Mouse (Mus musculus) limb, embryonic 15.5 days (tissue): Measurements from ENCODE around the gene Cracr2b. TPM values are rescaled to one million over a fixed set of nuclear protein-coding genes. Genes with fewer than 3 reads are reported as not detected.
A peak's percentile ranks its signal among the peaks of the same experiment; 100 is the strongest.
"Not testable (repeated sequence)": the region's sequence is repeated elsewhere in the genome, so short reads cannot be mapped to it uniquely, and the experiment has no call there.

Source experiments
- ATAC-seq: fragments of 200-750 bp; cut with Nextera tagmentation; 2 replicates; pipeline ENCODE4 v1.8.0; 2017; ENCODE audit warnings: low read depth, moderate TSS enrichment; ENCODE audit not compliant: insufficient number of reproducible peaks, low FRiP score, low TSS enrichment
- H3K27ac ChIP-seq: fragments of 300-500 bp; sonication (generic); 2 replicates; pipeline ENCODE4 v1.5.1; 2015; ENCODE audit warnings: moderate library complexity, mild to moderate bottlenecking, inconsistent platforms
- H3K27me3 ChIP-seq: fragments of 300-500 bp; sonication (generic); 2 replicates; pipeline ENCODE4 v1.6.1; 2015; ENCODE audit warnings: inconsistent platforms
- H3K36me3 ChIP-seq: fragments of 300-500 bp; sonication (generic); 2 replicates; pipeline ENCODE4 v1.6.1; 2015; ENCODE audit warnings: inconsistent platforms
- H3K4me1 ChIP-seq: fragments of 300-500 bp; sonication (generic); 2 replicates; pipeline ENCODE4 v1.6.1; 2015; ENCODE audit warnings: inconsistent platforms
- H3K4me2 ChIP-seq: fragments of 300-500 bp; sonication (generic); 2 replicates; pipeline ENCODE4 v1.6.1; 2015; ENCODE audit warnings: mild to moderate bottlenecking, inconsistent platforms
- H3K4me3 ChIP-seq: fragments of 300-500 bp; sonication (generic); 2 replicates; pipeline ENCODE4 v1.5.1; 2015; ENCODE audit warnings: mild to moderate bottlenecking, inconsistent platforms
- H3K9ac ChIP-seq: fragments of 300-500 bp; sonication (generic); 2 replicates; pipeline ENCODE4 v1.6.1; 2015; ENCODE audit warnings: inconsistent platforms
- H3K9me3 ChIP-seq: fragments of 300-500 bp; sonication (generic); 2 replicates; pipeline ENCODE4 v1.6.1; 2016; ENCODE audit warnings: inconsistent platforms
- WGBS: fragments of 180-500 bp; shearing (Covaris S2); methylation state at CpG from one replicate; pipeline ENCODE4 v1.1.7; 2015; 5-methylcytosine and 5-hydroxymethylcytosine counted together
- polyA plus RNA-seq: library from polyadenylated mRNA; unstranded; fragments of >200 nt; fragmentation: Nextera tagmentation; extraction: Ambion mirVana; gene quantifications from 2 replicates; pipeline ENCODE4 v1.2.1, GENCODE M21; 2015

Cracr2b gene
- polyA plus RNA-seq, 1 experiment from 2014 or later, result 16.4 TPM

DNA sequence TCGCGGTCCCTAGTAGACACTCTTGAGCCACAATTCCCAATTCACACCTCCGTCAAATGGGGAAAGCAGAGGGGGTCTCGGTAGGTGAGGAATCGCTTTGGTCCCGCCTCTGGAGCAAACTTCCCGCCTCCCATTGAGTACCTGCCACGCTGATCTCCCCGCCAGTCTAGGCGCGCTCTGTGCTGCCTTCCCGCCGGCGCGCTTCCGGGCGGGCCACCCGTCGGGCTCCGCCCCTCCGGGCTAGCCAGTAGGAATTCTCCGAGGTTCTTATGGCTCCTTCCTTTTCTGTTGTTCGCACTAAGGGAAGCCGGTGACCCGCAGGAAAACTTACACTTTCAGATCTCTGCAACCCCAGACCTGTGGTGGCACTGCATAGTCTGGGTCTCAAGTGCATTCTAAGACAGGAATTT, 17.1 kb upstream of the Cracr2b start, which contains the start of gene Pidd1:
TSS of gene Pidd1 (minus strand) at position 198 of the 410 bp plus-strand sequence.
- Histone ChIP-seq H3K4me3 (peak within 1 kb of the TSS; percentile 45), H3K4me2 (peak within 1 kb of the TSS; percentile 81), H3K9ac (peak within 1 kb of the TSS; percentile 44), H3K27me3 (no peaks in the 10 kb centered on the region), H3K27ac (peak within 1 kb of the TSS; percentile 67), H3K9me3 (no peaks in the 10 kb centered on the region), H3K36me3 (peaks cover 33% of the 10 kb centered on the region), H3K4me1 (peaks cover 45% of the 10 kb centered on the region)
- WGBS, result 0% methylated on average over 25 of the region's 25 CpGs
- ATAC-seq, result peak; percentile 52; the same call in 1 of the 2 replicates

- not testable (repeated sequence) for H3K27ac ChIP-seq, H3K9me3 ChIP-seq, ATAC-seq, H3K9ac ChIP-seq, H3K4me2 ChIP-seq, H3K27me3 ChIP-seq, H3K4me3 ChIP-seq
- peaks cover 32% of the 10 kb centered on the region for H3K36me3 ChIP-seq
- 74% methylated on average over 3 of the region's 3 CpGs for WGBS
- peaks cover 42% of the 10 kb centered on the region for H3K4me1 ChIP-seq
Measured at GRCm38 (mm10) chr7:141446374-141446773, 14.5 kb upstream of the Cracr2b start.

GRCm38 (mm10) chr7:141447110-141447991, 13.5 kb upstream of the Cracr2b start, which contains the start of gene Rplp2:
Gene Rplp2 (plus strand): TSS chr7:141447370.
- peak; percentile 90 for ATAC-seq
- Histone ChIP-seq H3K27ac (peak within 1 kb of the TSS; percentile 90), H3K4me3 (peak within 1 kb of the TSS; percentile 88), H3K27me3 (no peaks in the 10 kb centered on the region), H3K4me2 (peak within 1 kb of the TSS; percentile 53), H3K36me3 (peaks cover 39% of the 10 kb centered on the region), H3K9ac (peak within 1 kb of the TSS; percentile 81), H3K9me3 (no peaks in the 10 kb centered on the region), H3K4me1 (peaks cover 36% of the 10 kb centered on the region)
- under 1% methylated on average over 63 of the region's 63 CpGs for WGBS

- Histone ChIP-seq H3K4me2 (no peak overlapping the region), H3K4me3 (no peak overlapping the region), H3K27ac (no peak overlapping the region), H3K27me3 (no peaks in the 10 kb centered on the region), H3K36me3 (peaks cover 39% of the 10 kb centered on the region), H3K9ac (no peak overlapping the region), H3K9me3 (no peaks in the 10 kb centered on the region), H3K4me1 (peaks cover 33% of the 10 kb centered on the region)
- no peak for ATAC-seq
Measured at GRCm38 (mm10) chr7:141451928-141452327, 9.0 kb upstream of the Cracr2b start.

GRCm38 (mm10) chr7:141453636-141454035, 7.3 kb upstream of the Cracr2b start:
- WGBS, result 55% methylated on average over 2 of the region's 2 CpGs

DNA sequence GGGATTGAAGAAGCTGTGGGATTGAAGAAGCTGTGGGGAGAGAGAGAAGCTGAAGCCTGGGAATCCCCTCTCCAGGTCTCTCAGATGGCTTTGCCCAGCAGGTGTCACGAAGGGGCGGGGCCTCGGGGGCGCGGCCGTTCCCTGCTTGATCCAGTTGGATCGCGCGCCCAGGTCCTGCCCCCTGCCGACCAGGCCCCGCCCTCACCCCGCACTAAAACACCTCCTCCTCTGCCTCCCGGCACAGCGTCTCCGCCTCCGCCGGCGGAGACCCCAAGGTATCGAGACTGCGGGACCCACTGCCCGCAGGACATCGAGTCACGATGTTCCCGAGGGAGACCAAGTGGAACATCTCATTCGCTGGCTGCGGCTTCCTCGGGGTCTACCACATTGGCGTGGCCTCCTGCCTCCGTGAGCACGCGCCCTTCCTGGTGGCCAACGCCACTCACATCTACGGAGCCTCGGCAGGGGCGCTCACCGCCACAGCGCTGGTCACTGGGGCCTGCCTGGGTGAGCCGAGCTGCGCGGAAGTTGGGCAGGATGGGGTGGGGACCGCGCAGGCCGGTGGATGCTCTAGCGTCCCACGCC, 5.8 kb upstream of the Cracr2b start, which contains the start of gene Pnpla2:
TSS of gene Pnpla2 (plus strand) at position 232 of the 585 bp plus-strand sequence.
- Histone ChIP-seq H3K9ac (peak within 1 kb of the TSS; percentile 47), H3K27me3 (peaks cover 10% of the 10 kb centered on the region; the same call in 1 of the 2 replicates), H3K27ac (peak within 1 kb of the TSS; percentile 62), H3K36me3 (peaks cover 31% of the 10 kb centered on the region), H3K9me3 (no peaks in the 10 kb centered on the region), H3K4me1 (peaks cover 18% of the 10 kb centered on the region), H3K4me3 (peak within 1 kb of the TSS; percentile 63), H3K4me2 (peak within 1 kb of the TSS; percentile 96)
- ATAC-seq, result peak; percentile 80
- under 1% methylated on average over 45 of the region's 45 CpGs for WGBS

More at GRCm38 (mm10) chr7:141453636-141454035, 7.3 kb upstream of the Cracr2b start:
- Histone ChIP-seq H3K4me2 (no peak overlapping the region), H3K36me3 (peaks cover 35% of the 10 kb centered on the region), H3K4me3 (no peak overlapping the region), H3K9ac (no peak overlapping the region), H3K4me1 (peaks cover 27% of the 10 kb centered on the region), H3K27ac (no peak overlapping the region), H3K9me3 (no peaks in the 10 kb centered on the region), H3K27me3 (no peaks in the 10 kb centered on the region)
- ATAC-seq, result no peak

GRCm38 (mm10) chr7:141455610-141456314, 5.1 kb upstream of the Cracr2b start:
- Histone ChIP-seq H3K4me2 (peak overlapping the region; percentile 96), H3K27ac (peak overlapping the region; percentile 62), H3K4me1 (peaks cover 18% of the 10 kb centered on the region), H3K9ac (peak overlapping the region; percentile 47), H3K9me3 (no peaks in the 10 kb centered on the region), H3K27me3 (peaks cover 17% of the 10 kb centered on the region), H3K4me3 (peak overlapping the region; percentile 63), H3K36me3 (peaks cover 24% of the 10 kb centered on the region)
- 3% methylated on average over 23 of the region's 23 CpGs for WGBS
- ATAC-seq, result no peak

- Histone ChIP-seq H3K4me2 (no peak overlapping the region), H3K4me1 (peaks cover 26% of the 10 kb centered on the region), H3K27me3 (peaks cover 25% of the 10 kb centered on the region), H3K4me3 (no peak overlapping the region), H3K27ac (no peak overlapping the region), H3K9ac (no peak overlapping the region), H3K9me3 (no peaks in the 10 kb centered on the region), H3K36me3 (peaks cover 14% of the 10 kb centered on the region)
- WGBS, result 87% methylated on average over 6 of the region's 6 CpGs
- no peak for ATAC-seq
Measured at GRCm38 (mm10) chr7:141456739-141457138, 4.2 kb upstream of the Cracr2b start.

- Histone ChIP-seq H3K27ac (no peak overlapping the region), H3K4me1 (peaks cover 30% of the 10 kb centered on the region), H3K27me3 (peaks cover 30% of the 10 kb centered on the region), H3K9me3 (no peaks in the 10 kb centered on the region), H3K4me2 (no peak overlapping the region), H3K4me3 (no peak overlapping the region), H3K36me3 (peaks cover 9% of the 10 kb centered on the region), H3K9ac (no peak overlapping the region)
- WGBS, result 91% methylated on average over 14 of the region's 14 CpGs
- ATAC-seq, result no peak
Measured at GRCm38 (mm10) chr7:141457236-141457635, 3.7 kb upstream of the Cracr2b start.

DNA sequence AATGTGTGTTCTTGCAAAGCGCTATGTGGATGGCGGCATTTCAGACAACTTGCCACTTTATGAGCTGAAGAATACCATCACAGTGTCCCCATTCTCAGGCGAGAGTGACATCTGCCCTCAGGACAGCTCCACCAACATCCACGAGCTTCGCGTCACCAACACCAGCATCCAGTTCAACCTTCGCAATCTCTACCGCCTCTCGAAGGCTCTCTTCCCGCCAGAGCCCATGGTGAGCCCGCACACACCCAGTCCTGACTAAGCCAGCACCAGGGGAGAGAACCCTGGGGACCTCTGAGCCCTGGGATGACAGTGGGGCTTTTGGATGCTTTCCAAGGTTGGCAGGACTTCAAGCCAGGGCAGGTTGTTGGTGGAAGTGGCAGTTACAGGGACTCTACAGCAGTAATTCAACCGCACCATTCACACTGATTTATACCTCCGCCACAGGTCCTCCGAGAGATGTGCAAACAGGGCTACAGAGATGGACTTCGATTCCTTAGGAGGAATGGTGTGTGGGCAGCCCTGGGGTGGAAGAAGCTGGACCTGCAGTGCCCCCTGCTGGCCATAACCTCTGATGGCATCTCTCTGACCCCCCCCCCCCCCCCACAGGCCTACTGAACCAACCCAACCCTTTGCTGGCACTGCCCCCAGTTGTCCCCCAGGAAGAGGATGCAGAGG, 2.8 kb upstream of the Cracr2b start:
- Histone ChIP-seq H3K9ac (no peak overlapping the region), H3K9me3 (no peaks in the 10 kb centered on the region), H3K4me3 (no peak overlapping the region), H3K27ac (no peak overlapping the region), H3K4me1 (peaks cover 34% of the 10 kb centered on the region), H3K4me2 (no peak overlapping the region), H3K27me3 (peaks cover 38% of the 10 kb centered on the region), H3K36me3 (peaks cover 7% of the 10 kb centered on the region; the same call in 1 of the 2 replicates)
- ATAC-seq, result no peak
- WGBS, result 74% methylated on average over 15 of the region's 15 CpGs

GRCm38 (mm10) chr7:141458661-141459060, 2.2 kb upstream of the Cracr2b start:
- H3K4me2 ChIP-seq, result no peak overlapping the region
- H3K27ac ChIP-seq, result no peak overlapping the region
- 90% methylated on average over 11 of the region's 11 CpGs for WGBS
- no peak overlapping the region for H3K9ac ChIP-seq
- no peak overlapping the region for H3K4me3 ChIP-seq
- no peaks in the 10 kb centered on the region for H3K9me3 ChIP-seq
- H3K36me3 ChIP-seq, result peaks cover 7% of the 10 kb centered on the region; the same call in 1 of the 2 replicates
- peaks cover 44% of the 10 kb centered on the region for H3K27me3 ChIP-seq
- peaks cover 37% of the 10 kb centered on the region for H3K4me1 ChIP-seq
- no peak for ATAC-seq
